Mouse (Mus musculus) adrenal gland, postnatal 14 days (tissue): ENCODE results near the gene Tnnt3. TPM values are rescaled to one million over a fixed set of nuclear protein-coding genes. Genes with fewer than 3 reads are reported as not detected.

Experiments used
- total RNA-seq: library from RNA; stranded (reverse); gene quantifications from 2 replicates; pipeline ENCODE4 v1.2.3, GENCODE M21; 2021

Tnnt3 gene
- total RNA-seq, 1 experiment from 2014 or later: 1.1 TPM

Other genes with a start within 250 kb of the Tnnt3 start
- gene Gm2431, start 240.5 kb upstream of the Tnnt3 start, total RNA-seq: not detected in 2 replicates
- gene Gm4559, start 224.5 kb upstream of the Tnnt3 start, total RNA-seq: not detected in 2 replicates
- gene Krtap5-1, start 201.7 kb upstream of the Tnnt3 start, total RNA-seq: not detected in 2 replicates
- not detected in 2 replicates for gene Krtap5-4, start 195.3 kb upstream of the Tnnt3 start, total RNA-seq
- 3.8 and 5.1 TPM in 2 replicates for gene Ifitm10, start 125.1 kb upstream of the Tnnt3 start, total RNA-seq
- gene Gm49369, start 116.2 kb upstream of the Tnnt3 start, total RNA-seq: 1.4 TPM in 1 of 2 replicates, not detected in the other
- gene Ctsd, start 110.8 kb upstream of the Tnnt3 start, total RNA-seq: 678 and 680 TPM in 2 replicates
- not detected in 2 replicates for gene Syt8, start 64.0 kb upstream of the Tnnt3 start, total RNA-seq
- 0.56 and 0.67 TPM in 2 replicates for gene Tnni2, start 57.0 kb upstream of the Tnnt3 start, total RNA-seq
- 20.4 and 52.3 TPM in 2 replicates for gene Lsp1, start 38.0 kb upstream of the Tnnt3 start, total RNA-seq
- 13.3 and 17.9 TPM in 2 replicates for gene Mrpl23, start 33.9 kb downstream of the Tnnt3 start, total RNA-seq
- gene Igf2, start 168.0 kb downstream of the Tnnt3 start, total RNA-seq: 119 and 187 TPM in 2 replicates
- not detected in 2 replicates for gene Gm49394, start 171.1 kb downstream of the Tnnt3 start, total RNA-seq
- not detected in 2 replicates for gene Ins2, start 244.5 kb downstream of the Tnnt3 start, total RNA-seq